8 mouse cellular contexts compared by ENCODE assay signal in the genomic region with DNA sequence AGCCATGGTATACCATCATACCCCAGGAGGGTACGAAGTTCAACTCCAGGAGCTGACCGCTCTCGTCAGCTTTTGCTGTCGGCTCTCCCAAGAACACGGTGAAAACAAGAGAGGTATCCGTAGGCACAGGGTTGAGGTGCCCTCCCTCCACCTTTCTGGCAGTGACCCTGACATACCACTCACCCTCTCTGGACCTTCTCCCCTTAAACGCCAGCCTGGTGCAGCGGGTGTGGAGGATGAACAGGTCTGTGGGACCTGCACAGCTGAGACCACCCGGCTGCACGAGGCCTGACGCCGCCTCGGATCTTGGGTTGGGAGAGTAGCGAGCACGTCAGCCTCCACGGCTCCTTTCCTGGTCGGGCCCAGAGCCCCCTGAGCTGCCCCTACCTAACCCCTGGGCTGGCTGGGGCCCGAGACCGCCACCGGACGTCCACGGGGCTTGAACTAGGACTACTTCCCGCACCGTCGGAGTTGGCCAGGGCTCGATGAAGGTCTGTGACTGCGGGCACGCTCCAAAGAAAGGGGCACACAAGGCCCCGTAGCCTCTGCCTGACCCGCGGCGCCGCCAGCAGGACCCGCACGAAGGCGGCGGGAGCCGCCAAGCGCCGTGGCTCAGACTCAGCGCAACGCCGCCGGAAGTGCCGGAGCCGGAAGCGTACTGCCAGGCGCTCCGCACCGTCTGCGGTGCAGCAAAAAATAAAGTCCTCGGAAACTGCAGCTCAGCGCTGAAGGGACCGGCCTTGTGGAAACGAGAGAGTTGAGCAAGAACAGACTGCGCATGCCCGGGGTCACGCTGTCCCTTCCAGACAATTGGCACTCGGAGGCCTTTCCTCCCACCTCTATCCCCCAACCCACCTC. TPM values are rescaled to one million over a fixed set of nuclear protein-coding genes. Genes with fewer than 3 reads are reported as not detected.
DNase-seq lines count a peak whose midpoint lies in the region; ATAC-seq and TF ChIP-seq lines count a peak whose summit lies in the region.

A gene (minus strand): TSS at position 648 of the 858 bp plus-strand sequence.

- ATAC-seq in cerebellum, adult (ENCODE audit: insufficient number of reproducible peaks, low FRiP score, low TSS enrichment) = peak; percentile 70; the same call in 1 of the 2 replicates
- ATAC-seq in forebrain, embryonic 14.5 days = peak; percentile 92
- peak; percentile 87 for ATAC-seq in neural tube, embryonic 15.5 days (ENCODE audit: low FRiP score)

- peak within 1 kb of the TSS; percentile 90 for H3K4me3 ChIP-seq in ES-Bruce4 (ENCODE audit: low read depth, low read length)
- H3K4me3 ChIP-seq in forebrain, embryonic 14.5 days (ENCODE audit: low read depth, low read length) = peak within 1 kb of the TSS; percentile 97
- H3K4me3 ChIP-seq in neural tube, embryonic 15.5 days (replicated peaks) = peak within 1 kb of the TSS; percentile 98

- intact Hi-C loops in heart, postnatal 14 days (cut with DNase I) = loop anchor here (5.0 kb wide), 1 partner anchor 174 kb away; no protein-coding TSS in a partner anchor

- H3K27me3 ChIP-seq in ES-Bruce4 (ENCODE audit: control insufficient read depth, insufficient read depth, low read length, poor library complexity, severe bottlenecking) = no peaks in the 10 kb centered on the region
- no peaks in the 10 kb centered on the region for H3K27me3 ChIP-seq in forebrain, embryonic 14.5 days (replicated peaks; ENCODE audit: control insufficient read depth, insufficient read depth, low read length)
- H3K27me3 ChIP-seq in neural tube, embryonic 15.5 days (replicated peaks) = no peaks in the 10 kb centered on the region

- WGBS in forebrain, embryonic 14.5 days = 2% methylated on average over 59 of the region's 59 CpGs
- WGBS in neural tube, embryonic 15.5 days = 2% methylated on average over 59 of the region's 59 CpGs

- no peaks in the 10 kb centered on the region for H3K4me1 ChIP-seq in ES-Bruce4 (ENCODE audit: control insufficient read depth, insufficient read depth, low read length)
- H3K4me1 ChIP-seq in forebrain, embryonic 14.5 days (ENCODE audit: control insufficient read depth, insufficient read depth, low read length) = peaks cover 8% of the 10 kb centered on the region
- H3K4me1 ChIP-seq in neural tube, embryonic 15.5 days = peaks cover 24% of the 10 kb centered on the region

- peak; percentile 80; the same call in 1 of the 2 replicates for TF ChIP-seq EP300 in ES-Bruce4 (IDR thresholded peaks at IDR 0.05; ENCODE audit: insufficient read depth, low read depth, low read length)

- peak within 1 kb of the TSS; percentile 99 for H3K4me2 ChIP-seq in forebrain, embryonic 14.5 days (ENCODE audit: low read length)
- H3K4me2 ChIP-seq in neural tube, embryonic 15.5 days = peak within 1 kb of the TSS; percentile 99

- TF ChIP-seq POLR2A in ES-Bruce4 (IDR thresholded peaks at IDR 0.05; ENCODE audit: insufficient read depth, low read length) = no peak

- H3K9ac ChIP-seq in ES-Bruce4 (ENCODE audit: low read depth, poor library complexity, severe bottlenecking) = peak within 1 kb of the TSS; percentile 86
- peak within 1 kb of the TSS; percentile 96 for H3K9ac ChIP-seq in forebrain, embryonic 14.5 days (ENCODE audit: low read length)
- H3K9ac ChIP-seq in neural tube, embryonic 15.5 days (replicated peaks) = peak within 1 kb of the TSS; percentile 95

- DNase-seq in forebrain, embryonic 14.5 days (ENCODE audit: low spot score) = peak; percentile 98
- DNase-seq in heart, postnatal 14 days = peak; percentile 98 to 99
- DNase-seq in layer of hippocampus, adult 11-12 months (ENCODE audit: low spot score) = peak; percentile 97
- peak; percentile 95 to 96 for DNase-seq in lung, adult 18-20 months
- DNase-seq in testis, postnatal 14 days (ENCODE audit: low spot score) = peak; percentile 95

- peaks cover 15% of the 10 kb centered on the region for H3K36me3 ChIP-seq in ES-Bruce4 (ENCODE audit: control insufficient read depth, insufficient read depth, low read length, poor library complexity, severe bottlenecking)
- peaks cover 32% of the 10 kb centered on the region for H3K36me3 ChIP-seq in forebrain, embryonic 14.5 days (ENCODE audit: control insufficient read depth, insufficient read depth, low read length)
- H3K36me3 ChIP-seq in neural tube, embryonic 15.5 days = peaks cover 32% of the 10 kb centered on the region

- no peaks in the 10 kb centered on the region for H3K9me3 ChIP-seq in ES-Bruce4 (replicated peaks; ENCODE audit: control insufficient read depth, insufficient read depth, low read length, poor library complexity, severe bottlenecking)
- no peaks in the 10 kb centered on the region for H3K9me3 ChIP-seq in forebrain, embryonic 14.5 days (replicated peaks; ENCODE audit: control insufficient read depth, low read length)
- H3K9me3 ChIP-seq in neural tube, embryonic 15.5 days (replicated peaks) = no peaks in the 10 kb centered on the region

- TF ChIP-seq CTCF in ES-Bruce4 (IDR thresholded peaks at IDR 0.05; ENCODE audit: low read depth, low read length) = no peak

- H3K27ac ChIP-seq in ES-Bruce4 (ENCODE audit: insufficient read depth, low read length) = peak within 1 kb of the TSS; percentile 55
- peak within 1 kb of the TSS; percentile 79 for H3K27ac ChIP-seq in forebrain, embryonic 14.5 days (ENCODE audit: low read depth, low read length)
- H3K27ac ChIP-seq in neural tube, embryonic 15.5 days (replicated peaks) = peak within 1 kb of the TSS; percentile 84

RNA-seq across cellular contexts. Expression of the gene that starts here (rescaled TPM):
- 56.7 and 66.9 TPM in 2 replicates for polyA plus RNA-seq in ES-Bruce4 (2011; ENCODE audit: insufficient read depth, insufficient read length, low read depth, missing spikeins)
- polyA plus RNA-seq in forebrain, embryonic 14.5 days (2014; fragmentation: Nextera tagmentation; extraction: Ambion mirVana) = 53.5 and 58.6 TPM in 2 replicates
- 10 to 100 TPM; 31.2 to 34.1 TPM for total RNA-seq in heart, postnatal 14 days (2021)
- polyA plus RNA-seq in neural tube, embryonic 15.5 days (2015; fragmentation: Nextera tagmentation; extraction: Ambion mirVana) = 45.4 and 52.4 TPM in 2 replicates

Comparison
In these comparisons a context has a peak if more than half of its experiments do, and no peak if none do; other contexts are left out.
1. Peak in every context shown above with its lines: DNase-seq, ATAC-seq, H3K4me3 ChIP-seq and H3K27ac ChIP-seq.